Mouse (Mus musculus) heart, adult 2 months (tissue): ENCODE measurements around the gene Tns4. TPM values are rescaled to one million over a fixed set of nuclear protein-coding genes. Genes with fewer than 3 reads are reported as not detected.

ENCODE experiments used
- DNase-seq, 2 experiments: peaks; one replicate each; pipeline ENCODE4 v3.0.0; 2021
- H3K27ac ChIP-seq: fragments of 200-600 bp; 2 replicates; pipeline ENCODE4 v1.8.1; 2022
- H3K27me3 ChIP-seq: fragments of 200-500 bp; 2 replicates; pipeline ENCODE4 v1.6.1; 2012; ENCODE audit warnings: mild to moderate bottlenecking, low read length, inconsistent platforms, mixed read lengths; ENCODE audit not compliant: control insufficient read depth, insufficient read depth
- H3K36me3 ChIP-seq: fragments of 200-500 bp; 2 replicates; pipeline ENCODE4 v1.6.1; 2012; ENCODE audit warnings: low read length, inconsistent platforms; ENCODE audit not compliant: control insufficient read depth, insufficient read depth
- H3K4me1 ChIP-seq: fragments of 200-500 bp; 2 replicates; pipeline ENCODE4 v1.6.1; 2011; ENCODE audit warnings: low read length; ENCODE audit not compliant: control insufficient read depth, insufficient read depth
- H3K4me3 ChIP-seq: fragments of 200-600 bp; 2 replicates; pipeline ENCODE4 v1.8.1; 2022
- H3K79me2 ChIP-seq: fragments of 200-500 bp; replicated peaks from 2 replicates; pipeline ENCODE4 v1.6.1; 2012; ENCODE audit warnings: mild to moderate bottlenecking, inconsistent platforms, low read length, moderate library complexity, mixed read lengths; ENCODE audit not compliant: control insufficient read depth, insufficient read depth
- H3K9ac ChIP-seq: fragments of 200-500 bp; 2 replicates; pipeline ENCODE4 v1.6.1; 2012; ENCODE audit warnings: low read depth, mild to moderate bottlenecking, control low read depth, inconsistent platforms, low read length, mixed read lengths
- CTCF ChIP-seq: fragments of 200-600 bp; IDR thresholded peaks from 2 replicates; pipeline ENCODE4 v1.8.1; 2022; ENCODE audit warnings: antibody characterized with exemption, mild to moderate bottlenecking, moderate library complexity
- EP300 ChIP-seq: fragments of 200-500 bp; IDR thresholded peaks from 2 replicates; pipeline ENCODE4 v1.6.1; 2011; ENCODE audit warnings: low read depth, low read length, control low read depth; ENCODE audit not compliant: insufficient read depth
- POLR2A ChIP-seq: fragments of 200-500 bp; IDR thresholded peaks from 2 replicates; pipeline ENCODE4 v1.6.1; 2011; ENCODE audit warnings: mild to moderate bottlenecking, low read depth, low read length, control low read depth; ENCODE audit not compliant: insufficient read depth
- WGBS: fragments of 180-500 bp; shearing (Covaris S2); methylation state at CpG from one replicate; pipeline ENCODE4 v1.1.7; 2018; 5-methylcytosine and 5-hydroxymethylcytosine counted together
- intact Hi-C: fragments of 180-260 bp; cut with DNase I; formaldehyde crosslinking; loops from one replicate; pipeline ENCODE4 v1.15.1; 2025
- polyA plus RNA-seq: library from polyadenylated mRNA; depleted of rRNA; stranded (reverse); fragments of >200 nt; gene quantifications from 2 replicates; pipeline ENCODE4 v1.2.3, GENCODE M21; 2012
- total RNA-seq, 2 experiments: library from RNA; stranded (reverse); gene quantifications; 2 replicates each; pipeline ENCODE4 v1.2.3; 2021

The Tns4 gene
- total and polyA plus RNA-seq, 3 experiments = 0.16 to 0.49 (median 0.23) TPM

GRCm38 (mm10) chr11:99093740-99094139 is 4.6 kb upstream of the Tns4 start:
- no peaks in the 10 kb centered on the region for H3K36me3 ChIP-seq

GRCm38 (mm10) chr11:99091666-99092065 is 2.6 kb upstream of the Tns4 start:
- no peak for TF ChIP-seq CTCF
- TF ChIP-seq POLR2A = no peak
- TF ChIP-seq EP300 = no peak
- intact Hi-C loops = no loop called here
- no peaks in the 10 kb centered on the region for H3K79me2 ChIP-seq
- H3K36me3 ChIP-seq = no peaks in the 10 kb centered on the region
- no peak for DNase-seq
- 54% methylated on average over 2 of the region's 2 CpGs for WGBS
- no peak overlapping the region for H3K27ac ChIP-seq
- no peak overlapping the region for H3K9ac ChIP-seq
- H3K4me1 ChIP-seq = no peaks in the 10 kb centered on the region
- no peak overlapping the region for H3K4me3 ChIP-seq
- H3K27me3 ChIP-seq = no peaks in the 10 kb centered on the region

More at GRCm38 (mm10) chr11:99093740-99094139, 4.6 kb upstream of the Tns4 start:
- Histone ChIP-seq H3K27ac (no peak overlapping the region), H3K9ac (no peak overlapping the region), H3K4me1 (no peaks in the 10 kb centered on the region), H3K27me3 (no peaks in the 10 kb centered on the region), H3K4me3 (no peak overlapping the region), H3K79me2 (no peaks in the 10 kb centered on the region)
- TF ChIP-seq CTCF = no peak
- no peak for TF ChIP-seq POLR2A
- TF ChIP-seq EP300 = no peak
- intact Hi-C loops = no loop called here
- DNase-seq = no peak
- 82% methylated on average over 7 of the region's 7 CpGs for WGBS

- no peaks in the 10 kb centered on the region for H3K79me2 ChIP-seq
- no peak for DNase-seq
- no peak overlapping the region for H3K27ac ChIP-seq
- intact Hi-C loops = no loop called here
- H3K36me3 ChIP-seq = no peaks in the 10 kb centered on the region
- TF ChIP-seq CTCF (no peak), POLR2A (no peak), EP300 (no peak)
- H3K27me3 ChIP-seq = no peaks in the 10 kb centered on the region
- H3K9ac ChIP-seq = no peak overlapping the region
- WGBS = 82% methylated on average over 8 of the region's 8 CpGs
- no peaks in the 10 kb centered on the region for H3K4me1 ChIP-seq
- no peak overlapping the region for H3K4me3 ChIP-seq
These were observed 1.3 kb upstream of the Tns4 start for GRCm38 (mm10) chr11:99090391-99090790.

GRCm38 (mm10) chr11:99088486-99088885 is 620 bp downstream of the Tns4 start:
- no peaks in the 10 kb centered on the region for H3K27me3 ChIP-seq
- H3K79me2 ChIP-seq = no peaks in the 10 kb centered on the region
- H3K4me3 ChIP-seq = no peak overlapping the region
- H3K9ac ChIP-seq = no peak overlapping the region
- no peaks in the 10 kb centered on the region for H3K4me1 ChIP-seq
- no peak for DNase-seq
- no peak overlapping the region for H3K27ac ChIP-seq
- intact Hi-C loops = no loop called here
- no peaks in the 10 kb centered on the region for H3K36me3 ChIP-seq
- 50% methylated on average over 2 of the region's 2 CpGs for WGBS
- TF ChIP-seq POLR2A (no peak), CTCF (no peak), EP300 (no peak)

GRCm38 (mm10) chr11:99084366-99084765 is 4.7 kb downstream of the Tns4 start:
- Histone ChIP-seq H3K27ac (no peak overlapping the region), H3K4me3 (no peak overlapping the region), H3K79me2 (no peaks in the 10 kb centered on the region), H3K4me1 (no peaks in the 10 kb centered on the region; the same call in 1 of the 2 replicates), H3K36me3 (no peaks in the 10 kb centered on the region), H3K9ac (no peak overlapping the region), H3K27me3 (no peaks in the 10 kb centered on the region)
- intact Hi-C loops = no loop called here
- WGBS = 54% methylated on average over 9 of the region's 9 CpGs
- no peak for DNase-seq
- TF ChIP-seq EP300 (no peak), POLR2A (no peak), CTCF (no peak)

GRCm38 (mm10) chr11:99083516-99083915 is 5.6 kb downstream of the Tns4 start:
- TF ChIP-seq CTCF = no peak
- TF ChIP-seq POLR2A = no peak
- no peak for TF ChIP-seq EP300
- Histone ChIP-seq H3K36me3 (no peaks in the 10 kb centered on the region), H3K27me3 (no peaks in the 10 kb centered on the region), H3K79me2 (no peaks in the 10 kb centered on the region), H3K4me3 (no peak overlapping the region), H3K9ac (no peak overlapping the region), H3K4me1 (no peaks in the 10 kb centered on the region; the same call in 1 of the 2 replicates), H3K27ac (no peak overlapping the region)
- DNase-seq = no peak
- WGBS = 90% methylated on average over 8 of the region's 8 CpGs
- intact Hi-C loops = no loop called here
